Mouse (Mus musculus): ENCODE measurements around the gene Olfr142. TPM values are rescaled to one million over a fixed set of nuclear protein-coding genes. Genes with fewer than 3 reads are reported as not detected.

The Olfr142 gene
- not detected in 2 replicates for polyA plus RNA-seq (2015; fragmentation: Nextera tagmentation; extraction: Ambion mirVana)

DNA sequence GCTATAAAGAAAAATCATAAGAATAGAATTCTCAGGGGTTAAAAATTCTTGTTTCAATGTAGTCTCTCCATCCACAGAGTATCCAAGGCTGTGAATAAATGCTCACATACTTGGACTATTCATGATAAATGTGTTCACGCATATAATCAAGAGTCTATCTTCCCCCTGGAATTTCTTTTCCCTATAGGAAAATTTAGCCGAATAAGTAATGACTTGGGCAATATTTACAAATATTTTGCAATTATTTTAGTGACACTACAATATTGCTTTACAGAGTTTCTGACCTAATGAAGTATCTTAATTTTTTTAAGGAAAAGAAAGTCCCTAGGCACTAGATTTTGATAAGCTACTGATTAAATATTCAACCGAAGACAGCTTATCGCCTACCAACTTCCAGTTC lies at the start of gene Olfr142:
Gene Olfr142, minus strand, starts transcription at position 101 of the 400 bp plus-strand sequence.

DNA sequence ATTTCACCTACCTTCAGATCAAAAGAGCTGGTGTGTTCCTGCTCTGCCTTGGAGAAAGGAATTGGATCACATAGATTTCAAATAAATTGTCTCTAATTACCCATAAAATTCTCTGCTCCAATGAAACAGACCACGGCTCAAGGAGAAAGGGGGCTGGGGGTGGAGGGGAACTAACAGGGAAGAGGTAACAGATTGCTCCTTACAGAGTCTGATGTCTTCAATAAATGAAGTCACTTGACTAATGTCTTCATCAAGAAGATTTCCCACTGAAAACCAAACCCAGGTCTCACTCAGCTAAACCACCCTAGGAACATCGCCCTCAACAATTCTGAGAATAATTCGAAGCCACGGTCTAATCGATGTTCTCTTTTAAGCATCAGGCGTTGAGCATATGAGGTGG lies 35.3 kb upstream of the Olfr142 start, which contains the start of gene Olfr1272:
Gene Olfr1272, minus strand, starts transcription at position 101 of the 400 bp plus-strand sequence.

DNA sequence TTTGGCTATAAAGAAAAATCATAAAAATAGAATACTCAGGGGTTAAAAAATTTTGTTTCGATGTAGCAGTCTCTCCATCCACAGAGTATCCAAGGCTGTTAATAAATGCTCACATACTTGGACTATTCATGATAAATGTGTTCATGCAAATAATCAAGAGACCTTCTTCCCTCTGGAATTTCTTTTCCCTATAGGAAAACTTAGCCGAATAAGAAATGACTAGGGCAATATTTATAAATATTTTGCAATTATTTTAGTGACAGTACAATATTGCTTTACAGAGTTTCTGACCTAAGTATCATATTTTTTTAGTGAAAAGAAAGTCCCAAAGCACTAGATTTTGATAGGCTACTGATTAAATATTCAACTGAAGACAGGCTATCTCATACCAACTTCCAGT lies 13.5 kb upstream of the Olfr142 start, which contains the start of gene Olfr1271:
Gene Olfr1271, minus strand, starts transcription at position 101 of the 400 bp plus-strand sequence.

DNA sequence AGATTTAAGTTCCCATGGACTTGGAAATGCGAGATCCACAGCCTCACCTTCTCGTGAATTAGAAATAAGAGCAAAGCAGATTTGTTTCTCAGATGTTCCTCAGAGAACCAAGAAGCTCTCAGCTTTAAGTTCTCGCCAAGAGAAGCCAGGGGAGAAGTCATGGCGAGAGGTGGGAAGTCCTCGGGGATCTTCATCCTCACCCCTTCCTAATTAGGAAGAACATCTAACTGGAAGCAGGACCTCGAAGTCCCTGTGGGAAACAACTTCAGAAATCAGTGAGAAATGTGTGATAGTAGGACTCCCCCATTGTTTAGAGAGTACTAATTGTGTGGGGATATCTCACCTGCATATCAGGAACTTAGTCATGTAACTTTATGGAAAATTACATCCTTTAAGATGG lies 33.0 kb downstream of the Olfr142 start, which contains the start of gene Olfr1506:
Gene Olfr1506, minus strand, starts transcription at position 101 of the 400 bp plus-strand sequence.

Other genes with a start within 250 kb of the Olfr142 start
- not detected in 2 replicates for gene Olfr1263, start 245.5 kb downstream of the Olfr142 start, polyA plus RNA-seq (2015; fragmentation: Nextera tagmentation; extraction: Ambion mirVana)
- gene Olfr1264, start 232.0 kb downstream of the Olfr142 start, polyA plus RNA-seq (2015; fragmentation: Nextera tagmentation; extraction: Ambion mirVana), result not detected in 2 replicates
- gene Olfr1265, start 222.3 kb downstream of the Olfr142 start, polyA plus RNA-seq (2015; fragmentation: Nextera tagmentation; extraction: Ambion mirVana), result not detected in 2 replicates
- not detected in 2 replicates for gene Olfr140, start 194.0 kb downstream of the Olfr142 start, polyA plus RNA-seq (2015; fragmentation: Nextera tagmentation; extraction: Ambion mirVana)
- gene Olfr1269, start 136.2 kb downstream of the Olfr142 start, polyA plus RNA-seq (2015; fragmentation: Nextera tagmentation; extraction: Ambion mirVana), result not detected in 2 replicates
- gene Olfr32, start 115.3 kb downstream of the Olfr142 start, polyA plus RNA-seq (2015; fragmentation: Nextera tagmentation; extraction: Ambion mirVana), result not detected in 2 replicates
- not detected in 2 replicates for gene Olfr1270, start 104.5 kb downstream of the Olfr142 start, polyA plus RNA-seq (2015; fragmentation: Nextera tagmentation; extraction: Ambion mirVana)
- not detected in 2 replicates for gene Olfr1506, start 33.1 kb downstream of the Olfr142 start, polyA plus RNA-seq (2015; fragmentation: Nextera tagmentation; extraction: Ambion mirVana)
- gene Olfr1271, start 13.4 kb upstream of the Olfr142 start, polyA plus RNA-seq (2015; fragmentation: Nextera tagmentation; extraction: Ambion mirVana), result not detected in 2 replicates
- not detected in 2 replicates for gene Olfr1272, start 35.2 kb upstream of the Olfr142 start, polyA plus RNA-seq (2015; fragmentation: Nextera tagmentation; extraction: Ambion mirVana)
- not detected in 2 replicates for gene Gm13769, start 64.6 kb upstream of the Olfr142 start, polyA plus RNA-seq (2015; fragmentation: Nextera tagmentation; extraction: Ambion mirVana)
- not detected in 2 replicates for gene Olfr1274-ps, start 141.1 kb upstream of the Olfr142 start, polyA plus RNA-seq (2015; fragmentation: Nextera tagmentation; extraction: Ambion mirVana)

Data from neural tube, postnatal 0 days (tissue).